Mouse (Mus musculus) spleen, embryonic (tissue): Measurements from ENCODE around the gene Ints13.

ENCODE experiments used
- CTCF ChIA-PET: fragments of 350-600 bp; sonication (Branson Sonifier 250); formaldehyde crosslinking; loops from one replicate; lab custom pipeline; 2022; lab: Charles Lee

Gene Ints13

GRCm38 (mm10) chr6:146500771-146501170, 76.9 kb downstream of the Ints13 start:
- CTCF ChIA-PET: no interaction called here

GRCm38 (mm10) chr6:146500206-146500605, 77.4 kb downstream of the Ints13 start:
- CTCF ChIA-PET: no interaction called here
